Mouse (Mus musculus): ENCODE measurements at regions not wholly inside any gene's neighbourhood (a gene's known extent, or its start where the extent isn't known, plus 50 kb on each side); places are given as distances from the start of the nearest gene placed in this dataset.

DNA sequence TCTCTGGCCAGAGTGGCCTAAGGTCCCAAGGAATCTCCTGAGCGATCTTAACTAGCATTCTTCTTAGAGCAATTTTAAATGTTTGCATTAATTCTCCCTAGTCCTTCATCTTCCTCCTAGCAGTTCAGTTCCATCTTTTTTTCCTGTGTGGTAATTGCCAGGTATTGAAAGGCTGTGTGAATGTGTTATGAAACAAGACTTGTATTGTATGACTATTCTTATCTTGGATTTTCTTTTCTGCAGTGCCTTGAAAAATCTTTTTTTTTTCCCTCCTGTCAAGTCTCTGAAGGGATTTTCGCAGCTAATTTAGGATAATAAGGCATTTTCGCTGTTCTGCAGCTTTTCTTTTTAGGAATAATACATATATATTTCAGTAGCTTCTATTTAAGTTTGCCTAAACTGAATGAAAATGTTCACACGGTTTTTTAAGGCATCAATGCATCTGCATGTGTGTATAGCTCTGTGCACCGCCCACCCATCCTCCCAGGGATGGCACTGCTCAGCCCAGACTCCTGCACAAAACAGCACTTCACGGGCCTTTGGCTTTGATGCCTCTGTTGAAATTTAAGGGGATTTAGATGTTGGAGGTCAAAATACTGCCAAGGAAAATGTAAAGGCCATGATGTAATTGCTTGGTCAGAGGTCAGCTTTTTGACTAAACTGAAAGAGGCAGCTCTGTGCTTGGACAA, 132.4 kb downstream of the Fgf9 start:
- no peak for TF ChIP-seq MYOD1 (IDR thresholded peaks at IDR 0.05; ENCODE audit: control insufficient read depth, insufficient read length, low read depth)
- TF ChIP-seq CTCF (IDR thresholded peaks at IDR 0.05; ENCODE audit: control insufficient read depth, insufficient read depth, insufficient read length), result no peak
- no peak for TF ChIP-seq MAX (IDR thresholded peaks at IDR 0.05)
- no peak for TF ChIP-seq CEBPB (IDR thresholded peaks at IDR 0.05; ENCODE audit: low read depth)
- no peak for TF ChIP-seq FOSL1 (IDR thresholded peaks at IDR 0.05; ENCODE audit: insufficient read depth, low read length, poor library complexity, severe bottlenecking)
- no peak for TF ChIP-seq USF1 (IDR thresholded peaks at IDR 0.05; ENCODE audit: low read depth)

All from C2C12 (cell line).